Mouse (Mus musculus) neural tube, embryonic 14.5 days (tissue): ENCODE measurements around the gene Efnb2. TPM values are rescaled to one million over a fixed set of nuclear protein-coding genes. Genes with fewer than 3 reads are reported as not detected.

Experiments
- ATAC-seq: fragments of 200-750 bp; cut with Nextera tagmentation; 2 replicates; pipeline ENCODE4 v1.8.0; 2017; ENCODE audit warnings: low read depth, mild to moderate bottlenecking, moderate TSS enrichment, moderate library complexity
- H3K27ac ChIP-seq: fragments of 300-500 bp; sonication (generic); 2 replicates; pipeline ENCODE4 v1.5.1; 2014; ENCODE audit warnings: low read depth, mild to moderate bottlenecking, control low read depth, low read length, moderate library complexity, mixed read lengths
- H3K27me3 ChIP-seq: fragments of 300-500 bp; sonication (generic); 2 replicates; pipeline ENCODE4 v1.6.1; 2014; ENCODE audit warnings: low read length; ENCODE audit not compliant: control insufficient read depth, insufficient read depth
- H3K36me3 ChIP-seq: fragments of 300-500 bp; sonication (generic); 2 replicates; pipeline ENCODE4 v1.6.1; 2014; ENCODE audit warnings: low read length, mixed read lengths; ENCODE audit not compliant: control insufficient read depth, insufficient read depth
- H3K4me1 ChIP-seq: fragments of 300-500 bp; sonication (generic); 2 replicates; pipeline ENCODE4 v1.6.1; 2014; ENCODE audit warnings: low read length; ENCODE audit not compliant: control insufficient read depth, insufficient read depth
- H3K4me2 ChIP-seq: fragments of 300-500 bp; sonication (generic); 2 replicates; pipeline ENCODE4 v1.6.1; 2014; ENCODE audit warnings: mild to moderate bottlenecking, low read depth, low read length, control low read depth
- H3K4me3 ChIP-seq: fragments of 300-500 bp; sonication (generic); 2 replicates; pipeline ENCODE4 v1.5.1; 2014; ENCODE audit warnings: low read depth, low read length, control low read depth, mixed read lengths
- H3K9ac ChIP-seq: fragments of 300-500 bp; sonication (generic); replicated peaks from 2 replicates; pipeline ENCODE4 v1.6.1; 2014; ENCODE audit warnings: low read depth, mild to moderate bottlenecking, control low read depth, low read length, mixed read lengths
- H3K9me3 ChIP-seq: fragments of 300-500 bp; sonication (generic); 2 replicates; pipeline ENCODE4 v1.6.1; 2016; ENCODE audit warnings: low read length; ENCODE audit not compliant: control insufficient read depth
- WGBS: fragments of 180-500 bp; shearing (Covaris S2); extraction: QIAGEN DNeasy Blood & Tissue Kit; methylation state at CpG from one replicate; pipeline ENCODE4 v1.1.7; 2014; 5-methylcytosine and 5-hydroxymethylcytosine counted together
- polyA plus RNA-seq: library from polyadenylated mRNA; unstranded; fragments of >200 nt; fragmentation: Nextera tagmentation; extraction: Ambion mirVana; gene quantifications from 2 replicates; pipeline ENCODE4 v1.2.1, GENCODE M21; 2014

The Efnb2 gene
- polyA plus RNA-seq, 1 experiment from 2014 or later = 17.7 TPM

- Histone ChIP-seq H3K4me2 (no peak overlapping the region), H3K36me3 (peaks cover 11% of the 10 kb centered on the region), H3K9me3 (no peaks in the 10 kb centered on the region), H3K27me3 (no peaks in the 10 kb centered on the region), H3K4me3 (no peak overlapping the region), H3K4me1 (0 out of 2 replicates have a peak, but pooled peaks cover 4% of the 10 kb centered on the region), H3K9ac (no peak overlapping the region), H3K27ac (no peak overlapping the region)
- ATAC-seq = no peak
- 88% methylated on average over 3 of the region's 3 CpGs for WGBS
These were observed 38.6 kb downstream of the Efnb2 start for GRCm38 (mm10) chr8:8622476-8622875.

- Histone ChIP-seq H3K27me3 (no peaks in the 10 kb centered on the region), H3K9ac (no peak overlapping the region), H3K9me3 (no peaks in the 10 kb centered on the region), H3K4me3 (no peak overlapping the region), H3K4me2 (no peak overlapping the region), H3K27ac (no peak overlapping the region), H3K36me3 (peaks cover 11% of the 10 kb centered on the region), H3K4me1 (0 out of 2 replicates have a peak, but pooled peaks cover 4% of the 10 kb centered on the region)
- 82% methylated on average over 12 of the region's 12 CpGs for WGBS
- ATAC-seq = no peak
These were observed 39.0 kb downstream of the Efnb2 start for GRCm38 (mm10) chr8:8622031-8622430.

GRCm38 (mm10) chr8:8621236-8621917 lies 39.7 kb downstream of the Efnb2 start:
- H3K36me3 ChIP-seq = peaks cover 11% of the 10 kb centered on the region
- H3K9ac ChIP-seq = no peak overlapping the region
- WGBS = 84% methylated on average over 16 of the region's 16 CpGs
- H3K27ac ChIP-seq = no peak overlapping the region
- H3K27me3 ChIP-seq = no peaks in the 10 kb centered on the region
- 0 out of 2 replicates have a peak, but pooled peaks cover 4% of the 10 kb centered on the region for H3K4me1 ChIP-seq
- no peaks in the 10 kb centered on the region for H3K9me3 ChIP-seq
- no peak overlapping the region for H3K4me2 ChIP-seq
- ATAC-seq = no peak
- H3K4me3 ChIP-seq = no peak overlapping the region

- no peaks in the 10 kb centered on the region for H3K27me3 ChIP-seq
- no peak overlapping the region for H3K4me3 ChIP-seq
- peaks cover 11% of the 10 kb centered on the region for H3K36me3 ChIP-seq
- H3K4me2 ChIP-seq = no peak overlapping the region
- 0 out of 2 replicates have a peak, but pooled peaks cover 4% of the 10 kb centered on the region for H3K4me1 ChIP-seq
- no peaks in the 10 kb centered on the region for H3K9me3 ChIP-seq
- no peak overlapping the region for H3K27ac ChIP-seq
- no peak; the same call in 1 of the 2 replicates for ATAC-seq
- H3K9ac ChIP-seq = no peak overlapping the region
- 91% methylated on average over 21 of the region's 21 CpGs for WGBS
These were observed 40.5 kb downstream of the Efnb2 start for GRCm38 (mm10) chr8:8620536-8620935.

- peak; percentile 72; the same call in 1 of the 2 replicates for ATAC-seq
- Histone ChIP-seq H3K27ac (no peak overlapping the region), H3K27me3 (no peaks in the 10 kb centered on the region), H3K4me2 (no peak overlapping the region), H3K9ac (no peak overlapping the region), H3K4me3 (no peak overlapping the region), H3K4me1 (0 out of 2 replicates have a peak, but pooled peaks cover 4% of the 10 kb centered on the region), H3K36me3 (peaks cover 11% of the 10 kb centered on the region), H3K9me3 (no peaks in the 10 kb centered on the region)
- WGBS = 22% methylated on average over 19 of the region's 19 CpGs
These were observed 41.5 kb downstream of the Efnb2 start for GRCm38 (mm10) chr8:8619221-8620194.

GRCm38 (mm10) chr8:8613844-8614243 lies 47.2 kb downstream of the Efnb2 start:
- 90% methylated on average over 1 of the region's 1 CpGs for WGBS
- H3K27ac ChIP-seq = no peak overlapping the region
- H3K4me1 ChIP-seq = 0 out of 2 replicates have a peak, but pooled peaks cover 3% of the 10 kb centered on the region
- no peaks in the 10 kb centered on the region for H3K27me3 ChIP-seq
- no peaks in the 10 kb centered on the region for H3K9me3 ChIP-seq
- H3K36me3 ChIP-seq = no peaks in the 10 kb centered on the region; the same call in none of the 2 replicates
- no peak overlapping the region for H3K4me2 ChIP-seq
- no peak overlapping the region for H3K9ac ChIP-seq
- no peak overlapping the region for H3K4me3 ChIP-seq
- ATAC-seq = no peak

- Histone ChIP-seq H3K4me3 (no peak overlapping the region), H3K9me3 (no peaks in the 10 kb centered on the region), H3K4me2 (no peak overlapping the region), H3K27me3 (no peaks in the 10 kb centered on the region), H3K36me3 (no peaks in the 10 kb centered on the region), H3K4me1 (0 out of 2 replicates have a peak, but pooled peaks cover 3% of the 10 kb centered on the region), H3K9ac (no peak overlapping the region), H3K27ac (no peak overlapping the region)
- no peak for ATAC-seq
- WGBS = 82% methylated on average over 4 of the region's 4 CpGs
These were observed 49.1 kb downstream of the Efnb2 start for GRCm38 (mm10) chr8:8611928-8612327.

- Histone ChIP-seq H3K27ac (no peak overlapping the region), H3K27me3 (no peaks in the 10 kb centered on the region), H3K4me2 (no peak overlapping the region), H3K9ac (no peak overlapping the region), H3K4me1 (0 out of 2 replicates have a peak, but pooled peaks cover 3% of the 10 kb centered on the region), H3K36me3 (no peaks in the 10 kb centered on the region), H3K4me3 (no peak overlapping the region), H3K9me3 (no peaks in the 10 kb centered on the region)
- 19% methylated on average over 7 of the region's 7 CpGs for WGBS
- ATAC-seq = no peak
These were observed 51.3 kb downstream of the Efnb2 start for GRCm38 (mm10) chr8:8609791-8610190.
